Mouse (Mus musculus): ENCODE measurements around the gene Ppp3r1.
A peak's percentile ranks its signal among the peaks of the same experiment; 100 is the strongest.

- TF ChIP-seq EP300 (IDR thresholded peaks at IDR 0.05; ENCODE audit: insufficient read depth, low read depth, low read length) (no peak), CTCF (IDR thresholded peaks at IDR 0.05) (peak; percentile 91), POLR2A (IDR thresholded peaks at IDR 0.05; ENCODE audit: insufficient read depth, low read depth, low read length) (no peak)
Observed at GRCm38 (mm10) chr11:17160242-17160641, 1.2 kb downstream of the Ppp3r1 start.

Data from heart, adult 2 months (tissue).